Mouse (Mus musculus): ENCODE results near the gene Ccl20. TPM values are rescaled to one million over a fixed set of nuclear protein-coding genes. Genes with fewer than 3 reads are reported as not detected.

Ccl20 gene
- polyA plus RNA-seq, 1 experiment from 2014 or later: not detected

DNA sequence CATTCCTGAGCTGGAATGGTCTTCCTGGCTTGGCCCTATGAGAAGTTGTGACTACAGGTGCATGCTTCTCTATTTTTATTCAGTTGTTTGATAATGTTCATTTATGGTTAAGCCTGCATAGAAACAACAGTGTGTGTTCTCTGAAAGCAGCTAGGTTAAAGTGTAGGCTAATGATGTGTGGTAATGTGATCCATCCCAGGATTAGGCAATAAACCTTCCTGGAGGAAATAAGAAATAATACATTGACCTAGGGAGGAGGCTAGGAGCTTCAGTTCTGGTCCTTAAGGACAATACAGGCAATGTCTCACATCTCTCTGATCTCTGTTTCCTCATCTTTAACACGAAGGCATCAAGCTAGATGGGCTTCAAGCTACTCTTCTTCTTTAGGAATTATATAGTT is 11.1 kb upstream of the Ccl20 start:
- Histone ChIP-seq H3K36me3 (no peaks in the 10 kb centered on the region), H3K4me3 (replicated peaks) (no peak overlapping the region), H3K9ac (replicated peaks) (no peak overlapping the region), H3K4me1 (peaks cover 8% of the 10 kb centered on the region), H3K9me3 (replicated peaks) (no peaks in the 10 kb centered on the region), H3K27me3 (replicated peaks) (no peaks in the 10 kb centered on the region), H3K4me2 (no peak overlapping the region), H3K27ac (replicated peaks) (no peak overlapping the region)
- 77% methylated on average over 1 of the region's 1 CpGs for WGBS
- no peak for ATAC-seq (ENCODE audit: low FRiP score)

DNA sequence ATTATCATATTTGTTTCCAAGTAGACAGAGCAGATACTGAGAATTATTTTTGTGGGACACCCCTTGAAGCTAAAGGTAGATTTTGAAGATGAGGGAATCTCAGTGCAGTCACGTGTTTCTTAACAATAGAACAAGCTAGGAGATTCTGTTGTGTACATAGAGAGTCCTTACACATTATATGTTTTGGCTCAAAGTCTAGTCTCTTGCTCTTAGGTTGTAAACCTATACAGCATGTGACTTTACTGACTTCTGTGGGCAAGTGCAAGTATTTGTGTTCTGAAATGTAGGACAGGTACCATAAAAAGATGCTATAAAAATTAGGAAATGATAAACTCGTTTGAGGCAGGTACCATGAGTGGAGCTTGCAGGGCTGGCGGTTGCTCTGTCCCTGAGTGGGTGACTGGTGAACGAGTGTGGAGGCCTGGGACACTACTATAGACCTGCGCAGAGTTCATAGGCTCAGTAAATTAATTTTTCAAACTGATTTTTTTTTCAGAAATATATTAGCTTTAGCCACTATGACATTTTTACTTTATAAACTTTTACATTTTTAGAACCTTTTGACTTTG is 9.1 kb upstream of the Ccl20 start:
- Histone ChIP-seq H3K36me3 (no peaks in the 10 kb centered on the region), H3K9ac (replicated peaks) (no peak overlapping the region), H3K4me2 (no peak overlapping the region), H3K4me3 (replicated peaks) (no peak overlapping the region), H3K27ac (replicated peaks) (no peak overlapping the region), H3K27me3 (replicated peaks) (no peaks in the 10 kb centered on the region), H3K4me1 (no peaks in the 10 kb centered on the region), H3K9me3 (replicated peaks) (no peaks in the 10 kb centered on the region)
- ATAC-seq (ENCODE audit: low FRiP score): no peak
- 79% methylated on average over 5 of the region's 5 CpGs for WGBS

DNA sequence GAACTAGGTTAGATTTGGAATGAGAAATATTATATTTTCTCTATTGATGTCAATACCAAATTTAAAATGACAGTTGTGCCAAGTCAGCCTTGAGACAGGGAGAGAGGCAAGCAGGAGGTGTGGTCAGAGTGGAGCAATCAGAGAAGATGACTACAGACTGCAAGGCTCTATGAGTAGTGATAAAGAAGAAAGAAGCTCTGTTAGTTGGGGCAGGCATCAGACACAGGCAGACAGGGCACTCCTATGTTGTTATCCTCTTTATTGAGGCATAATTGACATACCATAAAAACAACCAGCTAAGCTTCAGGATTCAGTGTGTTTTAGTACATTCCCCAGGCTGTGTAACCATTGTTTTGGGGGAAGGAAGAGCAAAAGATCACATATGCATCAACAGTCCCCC is 5.6 kb upstream of the Ccl20 start:
- Histone ChIP-seq H3K4me3 (replicated peaks) (no peak overlapping the region), H3K4me1 (no peaks in the 10 kb centered on the region), H3K9me3 (replicated peaks) (no peaks in the 10 kb centered on the region), H3K36me3 (no peaks in the 10 kb centered on the region), H3K9ac (replicated peaks) (no peak overlapping the region), H3K27ac (replicated peaks) (no peak overlapping the region), H3K4me2 (no peak overlapping the region), H3K27me3 (replicated peaks) (no peaks in the 10 kb centered on the region)
- no peak for ATAC-seq (ENCODE audit: low FRiP score)

DNA sequence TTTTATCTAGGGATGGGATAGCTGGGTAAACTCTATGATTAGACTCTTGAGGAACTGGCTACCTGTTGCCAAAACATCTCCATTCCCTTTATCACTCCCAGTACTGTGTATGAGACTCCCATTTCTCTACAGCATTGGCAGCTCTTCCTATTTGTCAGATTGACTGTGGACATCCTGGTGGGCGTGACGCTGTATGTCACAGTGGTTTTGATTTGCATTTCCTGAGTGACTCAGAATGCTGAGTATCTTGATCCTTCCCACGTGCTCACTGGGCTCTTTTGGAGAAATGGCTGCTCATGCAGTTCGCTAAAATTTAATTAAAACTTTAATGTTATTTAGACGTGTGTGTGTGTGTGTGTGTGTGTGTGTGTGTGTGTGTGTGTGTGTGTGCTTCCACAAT is 4.8 kb upstream of the Ccl20 start:
- Histone ChIP-seq H3K9ac (replicated peaks) (no peak overlapping the region), H3K4me3 (replicated peaks) (no peak overlapping the region), H3K27me3 (replicated peaks) (no peaks in the 10 kb centered on the region), H3K4me1 (no peaks in the 10 kb centered on the region), H3K27ac (replicated peaks) (no peak overlapping the region), H3K36me3 (no peaks in the 10 kb centered on the region), H3K9me3 (replicated peaks) (no peaks in the 10 kb centered on the region), H3K4me2 (no peak overlapping the region)
- ATAC-seq (ENCODE audit: low FRiP score): no peak
- WGBS: 69% methylated on average over 5 of the region's 5 CpGs

DNA sequence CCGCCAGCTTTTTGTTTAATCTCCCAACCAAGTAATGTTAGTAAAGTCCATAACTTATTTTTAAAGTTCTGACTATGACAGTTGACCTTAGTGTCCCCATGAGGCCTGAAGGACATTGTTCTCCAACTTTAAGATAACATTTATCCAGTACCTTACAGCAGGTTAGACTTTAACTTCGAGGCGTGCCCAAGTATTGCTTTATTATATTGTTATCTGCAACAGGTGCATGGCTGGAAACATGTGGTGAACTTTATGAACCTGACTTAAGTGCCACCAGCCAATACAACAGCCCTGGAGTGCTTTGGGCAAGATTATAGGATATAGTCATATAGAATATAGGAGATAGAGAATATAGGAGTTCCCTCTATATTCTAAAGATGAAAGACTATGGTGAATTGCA is 651 bp downstream of the Ccl20 start:
- Histone ChIP-seq H3K9ac (replicated peaks) (no peak overlapping the region), H3K27me3 (replicated peaks) (no peaks in the 10 kb centered on the region), H3K9me3 (replicated peaks) (no peaks in the 10 kb centered on the region), H3K4me3 (replicated peaks) (no peak overlapping the region), H3K27ac (replicated peaks) (no peak overlapping the region), H3K36me3 (no peaks in the 10 kb centered on the region), H3K4me1 (no peaks in the 10 kb centered on the region), H3K4me2 (no peak overlapping the region)
- WGBS: 94% methylated on average over 3 of the region's 3 CpGs
- ATAC-seq (ENCODE audit: low FRiP score): no peak

DNA sequence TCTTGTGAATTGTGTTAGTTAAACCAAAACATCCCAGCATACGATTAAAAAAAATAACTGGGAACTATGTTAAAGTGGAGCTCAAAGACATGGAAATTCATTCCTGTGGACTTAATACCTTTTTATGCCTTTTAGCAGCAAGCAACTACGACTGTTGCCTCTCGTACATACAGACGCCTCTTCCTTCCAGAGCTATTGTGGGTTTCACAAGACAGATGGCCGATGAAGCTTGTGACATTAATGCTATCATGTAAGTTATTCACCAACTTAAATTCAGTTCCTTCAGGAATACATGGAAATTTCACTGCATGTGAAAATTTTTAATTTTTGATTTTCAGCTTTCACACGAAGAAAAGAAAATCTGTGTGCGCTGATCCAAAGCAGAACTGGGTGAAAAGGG is 1.1 kb downstream of the Ccl20 start:
- H3K4me1 ChIP-seq: no peaks in the 10 kb centered on the region
- H3K4me3 ChIP-seq (replicated peaks): no peak overlapping the region
- no peaks in the 10 kb centered on the region for H3K36me3 ChIP-seq
- no peak for ATAC-seq (ENCODE audit: low FRiP score)
- no peak overlapping the region for H3K4me2 ChIP-seq
- WGBS: 93% methylated on average over 7 of the region's 7 CpGs
- no peak overlapping the region for H3K27ac ChIP-seq (replicated peaks)
- no peaks in the 10 kb centered on the region for H3K9me3 ChIP-seq (replicated peaks)
- H3K27me3 ChIP-seq (replicated peaks): no peaks in the 10 kb centered on the region
- H3K9ac ChIP-seq (replicated peaks): no peak overlapping the region

- Histone ChIP-seq H3K9ac (replicated peaks) (no peak overlapping the region), H3K36me3 (no peaks in the 10 kb centered on the region), H3K4me3 (replicated peaks) (no peak overlapping the region), H3K27ac (replicated peaks) (no peak overlapping the region), H3K9me3 (replicated peaks) (no peaks in the 10 kb centered on the region), H3K27me3 (replicated peaks) (no peaks in the 10 kb centered on the region), H3K4me1 (no peaks in the 10 kb centered on the region), H3K4me2 (no peak overlapping the region)
- ATAC-seq (ENCODE audit: low FRiP score): no peak
Measured at GRCm38 (mm10) chr1:83119903-83120302, 3.3 kb downstream of the Ccl20 start.

DNA sequence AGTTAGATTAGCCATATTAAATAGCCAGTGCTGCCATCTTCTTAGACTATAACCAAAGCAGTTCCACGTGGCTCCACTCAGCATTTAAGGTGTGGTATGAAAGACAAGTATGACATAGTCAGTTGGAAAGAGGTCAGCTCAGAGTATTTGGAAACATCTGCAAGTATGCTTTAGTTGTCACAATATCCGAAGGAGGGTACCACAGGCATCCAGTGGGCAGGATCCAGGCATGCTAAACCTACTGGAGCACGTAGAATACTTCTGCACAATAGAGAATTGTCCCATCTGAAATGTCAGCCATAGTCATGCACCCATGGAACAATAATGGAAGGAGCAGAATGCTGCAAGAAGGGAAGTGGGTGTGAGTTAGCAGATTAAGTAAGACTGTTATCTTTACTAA is 3.7 kb downstream of the Ccl20 start:
- WGBS: 86% methylated on average over 3 of the region's 3 CpGs
- no peak overlapping the region for H3K4me3 ChIP-seq (replicated peaks)
- no peaks in the 10 kb centered on the region for H3K9me3 ChIP-seq (replicated peaks)
- no peak overlapping the region for H3K9ac ChIP-seq (replicated peaks)
- no peak for ATAC-seq (ENCODE audit: low FRiP score)
- no peaks in the 10 kb centered on the region for H3K27me3 ChIP-seq (replicated peaks)
- H3K27ac ChIP-seq (replicated peaks): no peak overlapping the region
- H3K36me3 ChIP-seq: no peaks in the 10 kb centered on the region
- no peak overlapping the region for H3K4me2 ChIP-seq
- H3K4me1 ChIP-seq: no peaks in the 10 kb centered on the region

- Histone ChIP-seq H3K27ac (replicated peaks) (no peak overlapping the region), H3K4me2 (no peak overlapping the region), H3K4me1 (no peaks in the 10 kb centered on the region), H3K27me3 (replicated peaks) (no peaks in the 10 kb centered on the region), H3K9me3 (replicated peaks) (no peaks in the 10 kb centered on the region), H3K36me3 (no peaks in the 10 kb centered on the region), H3K9ac (replicated peaks) (no peak overlapping the region), H3K4me3 (replicated peaks) (no peak overlapping the region)
- WGBS: 89% methylated on average over 2 of the region's 2 CpGs
- ATAC-seq (ENCODE audit: low FRiP score): no peak
Measured at GRCm38 (mm10) chr1:83123201-83123600, 6.6 kb downstream of the Ccl20 start.

GRCm38 (mm10) chr1:83135829-83136228 is 19.3 kb downstream of the Ccl20 start:
- Histone ChIP-seq H3K4me3 (replicated peaks) (no peak overlapping the region), H3K9ac (replicated peaks) (no peak overlapping the region), H3K4me2 (no peak overlapping the region), H3K27ac (replicated peaks) (no peak overlapping the region), H3K9me3 (replicated peaks) (no peaks in the 10 kb centered on the region), H3K36me3 (no peaks in the 10 kb centered on the region), H3K27me3 (replicated peaks) (no peaks in the 10 kb centered on the region), H3K4me1 (no peaks in the 10 kb centered on the region)
- 86% methylated on average over 7 of the region's 7 CpGs for WGBS
- ATAC-seq (ENCODE audit: low FRiP score): no peak

- no peaks in the 10 kb centered on the region for H3K27me3 ChIP-seq (replicated peaks)
- H3K4me1 ChIP-seq: no peaks in the 10 kb centered on the region
- 93% methylated on average over 8 of the region's 8 CpGs for WGBS
- H3K9me3 ChIP-seq (replicated peaks): no peaks in the 10 kb centered on the region
- H3K36me3 ChIP-seq: no peaks in the 10 kb centered on the region
- no peak overlapping the region for H3K4me3 ChIP-seq (replicated peaks)
- no peak overlapping the region for H3K27ac ChIP-seq (replicated peaks)
- no peak for ATAC-seq (ENCODE audit: low FRiP score)
- no peak overlapping the region for H3K9ac ChIP-seq (replicated peaks)
- H3K4me2 ChIP-seq: no peak overlapping the region
Measured at GRCm38 (mm10) chr1:83137847-83138246, 21.3 kb downstream of the Ccl20 start.

DNA sequence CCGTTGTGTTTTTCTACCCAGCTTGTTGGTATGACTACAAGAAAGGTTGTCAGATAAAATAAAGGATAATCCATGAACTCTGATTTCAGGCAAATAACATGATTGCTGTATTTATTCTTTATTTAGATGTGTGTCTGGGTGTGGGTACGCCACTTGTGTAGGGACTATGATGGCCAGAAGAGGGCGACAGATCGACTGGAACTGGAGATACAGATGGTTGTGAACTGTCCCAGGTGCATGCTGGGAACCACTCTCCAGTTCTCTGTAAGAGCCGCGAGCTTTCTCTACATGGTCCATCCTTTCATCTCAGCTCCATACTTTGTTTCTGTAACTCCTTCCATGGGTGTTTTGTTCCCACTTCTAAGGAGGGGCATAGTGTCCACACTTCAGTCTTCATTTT is 22.2 kb downstream of the Ccl20 start:
- H3K36me3 ChIP-seq: no peaks in the 10 kb centered on the region
- H3K27ac ChIP-seq (replicated peaks): no peak overlapping the region
- WGBS: 86% methylated on average over 6 of the region's 6 CpGs
- no peaks in the 10 kb centered on the region for H3K27me3 ChIP-seq (replicated peaks)
- H3K9me3 ChIP-seq (replicated peaks): no peaks in the 10 kb centered on the region
- no peaks in the 10 kb centered on the region for H3K4me1 ChIP-seq
- no peak overlapping the region for H3K9ac ChIP-seq (replicated peaks)
- no peak overlapping the region for H3K4me3 ChIP-seq (replicated peaks)
- no peak overlapping the region for H3K4me2 ChIP-seq
- ATAC-seq (ENCODE audit: low FRiP score): no peak

GRCm38 (mm10) chr1:83141510-83141909 is 24.9 kb downstream of the Ccl20 start:
- Histone ChIP-seq H3K4me3 (replicated peaks) (no peak overlapping the region), H3K4me1 (no peaks in the 10 kb centered on the region), H3K36me3 (no peaks in the 10 kb centered on the region), H3K9me3 (replicated peaks) (no peaks in the 10 kb centered on the region), H3K27ac (replicated peaks) (no peak overlapping the region), H3K9ac (replicated peaks) (no peak overlapping the region), H3K4me2 (no peak overlapping the region), H3K27me3 (replicated peaks) (no peaks in the 10 kb centered on the region)
- WGBS: 86% methylated on average over 8 of the region's 8 CpGs
- no peak for ATAC-seq (ENCODE audit: low FRiP score)
